Mouse (Mus musculus) layer of hippocampus, adult 9-11 months (tissue): ENCODE data around the gene Sult2a6.

Experiments used
- DNase-seq: peaks from one replicate; pipeline ENCODE4 v3.0.0; 2022

The Sult2a6 gene

DNA sequence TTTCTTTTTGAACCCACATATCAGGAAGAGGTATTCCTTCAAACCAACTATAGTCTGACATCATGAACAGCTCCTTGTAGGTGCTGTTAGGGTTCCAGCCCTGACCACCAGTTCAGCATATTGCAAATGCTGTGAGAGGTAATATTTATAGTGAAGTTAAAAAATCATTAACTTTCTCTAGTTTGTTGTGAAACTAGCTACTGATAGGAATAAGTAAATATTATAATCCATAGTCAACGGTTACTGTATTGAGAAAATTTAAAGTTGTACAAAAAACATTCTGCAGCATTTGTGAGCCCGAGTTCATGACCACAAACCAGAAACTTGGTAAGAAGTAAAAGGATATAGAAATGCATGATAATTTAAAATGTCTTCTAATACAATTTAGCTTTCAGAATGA lies at the start of gene Sult2a6:
Gene Sult2a6 (minus strand): TSS at position 101 of the 400 bp plus-strand sequence.
- no peak for DNase-seq

DNA sequence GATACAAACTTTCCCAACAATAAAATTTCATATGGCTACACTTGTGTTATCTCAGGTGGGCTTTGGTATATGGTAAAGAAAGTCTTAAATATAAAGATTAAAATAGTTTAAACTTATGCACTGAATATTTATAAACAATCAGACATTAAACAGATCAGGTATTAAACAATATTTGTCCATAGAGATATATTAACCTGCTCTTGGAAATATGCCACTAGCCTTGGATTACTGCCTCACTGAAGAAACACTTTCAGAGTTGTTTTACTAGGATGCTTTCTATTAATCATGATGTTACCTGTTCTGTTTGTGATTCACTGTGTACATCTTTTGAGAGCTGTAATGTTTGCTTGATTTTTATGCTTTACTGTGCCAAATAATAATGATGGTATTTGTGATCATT lies 39.4 kb downstream of the Sult2a6 start:
- no peak for DNase-seq

DNA sequence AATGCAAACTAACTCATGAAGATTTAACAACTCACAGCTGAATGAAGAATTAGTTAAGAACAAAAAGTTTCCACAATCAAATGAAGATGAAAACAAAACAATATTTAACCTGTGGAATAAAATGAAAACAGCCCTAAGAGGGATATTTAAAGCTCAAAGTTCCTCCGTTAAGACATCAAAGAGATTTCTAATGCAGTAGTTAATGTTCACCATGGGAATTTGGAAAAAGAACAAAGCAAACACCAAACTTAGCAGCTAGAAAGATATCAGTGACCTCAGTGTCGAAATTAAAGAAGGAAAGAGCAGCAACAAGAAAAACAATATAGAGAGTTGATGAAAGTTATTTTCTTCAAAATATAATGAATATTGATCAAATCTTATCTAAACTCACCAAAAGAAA lies 51.3 kb downstream of the Sult2a6 start:
- DNase-seq = no peak

DNA sequence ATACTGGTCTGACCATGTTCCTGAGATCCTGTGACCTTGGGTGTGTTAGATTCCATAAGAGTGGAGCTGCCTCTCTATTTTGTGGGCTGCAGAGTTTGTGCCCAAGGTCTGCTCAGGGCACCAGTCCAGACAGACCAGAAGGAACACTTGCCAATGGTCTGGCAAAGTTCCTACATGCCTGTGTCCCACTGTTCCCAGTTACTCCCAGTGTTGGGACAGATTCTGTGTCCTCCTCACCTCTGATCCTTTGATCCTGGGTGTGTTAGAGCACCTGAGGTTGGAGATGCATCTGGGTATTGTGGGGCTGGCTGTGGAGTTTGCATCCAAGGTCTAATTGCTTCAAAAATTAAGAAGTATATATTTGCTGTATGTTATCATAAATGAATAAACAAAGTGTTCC lies 52.2 kb downstream of the Sult2a6 start:
- no peak for DNase-seq
